Mouse (Mus musculus): Measurements from ENCODE around the gene Ccdc33. TPM values are rescaled to one million over a fixed set of nuclear protein-coding genes. Genes with fewer than 3 reads are reported as not detected.

Ccdc33 gene
- polyA plus RNA-seq, 1 experiment from 2014 or later, result not detected

GRCm38 (mm10) chr9:58086861-58087260 lies 31.8 kb downstream of the Ccdc33 start:
- Histone ChIP-seq H3K9ac (no peak overlapping the region), H3K36me3 (no peaks in the 10 kb centered on the region), H3K27ac (no peak overlapping the region), H3K27me3 (no peaks in the 10 kb centered on the region), H3K4me3 (no peak overlapping the region), H3K4me1 (peaks cover 50% of the 10 kb centered on the region), H3K4me2 (no peak overlapping the region), H3K9me3 (no peaks in the 10 kb centered on the region)
- ATAC-seq (ENCODE audit: insufficient number of reproducible peaks, low FRiP score, low TSS enrichment, low read depth), result no peak
- 41% methylated on average over 7 of the region's 7 CpGs for WGBS

GRCm38 (mm10) chr9:58086203-58086602 lies 32.4 kb downstream of the Ccdc33 start:
- ATAC-seq (ENCODE audit: insufficient number of reproducible peaks, low FRiP score, low TSS enrichment, low read depth), result no peak
- no peak overlapping the region; the same call in 1 of the 2 replicates for H3K27ac ChIP-seq
- H3K27me3 ChIP-seq, result no peaks in the 10 kb centered on the region
- WGBS, result 19% methylated on average over 9 of the region's 9 CpGs
- H3K9ac ChIP-seq, result no peak overlapping the region
- no peaks in the 10 kb centered on the region for H3K9me3 ChIP-seq
- H3K4me3 ChIP-seq, result no peak overlapping the region
- H3K36me3 ChIP-seq, result no peaks in the 10 kb centered on the region
- peaks cover 43% of the 10 kb centered on the region for H3K4me1 ChIP-seq
- H3K4me2 ChIP-seq, result no peak overlapping the region

GRCm38 (mm10) chr9:58085074-58085473 lies 33.5 kb downstream of the Ccdc33 start:
- Histone ChIP-seq H3K27me3 (no peaks in the 10 kb centered on the region), H3K9me3 (no peaks in the 10 kb centered on the region), H3K36me3 (no peaks in the 10 kb centered on the region), H3K4me3 (no peak overlapping the region), H3K9ac (no peak overlapping the region), H3K27ac (no peak overlapping the region), H3K4me2 (no peak overlapping the region), H3K4me1 (peaks cover 43% of the 10 kb centered on the region)
- ATAC-seq (ENCODE audit: insufficient number of reproducible peaks, low FRiP score, low TSS enrichment, low read depth), result no peak
- WGBS, result 23% methylated on average over 2 of the region's 2 CpGs

GRCm38 (mm10) chr9:58084586-58084985 lies 34.0 kb downstream of the Ccdc33 start:
- peaks cover 43% of the 10 kb centered on the region for H3K4me1 ChIP-seq
- ATAC-seq (ENCODE audit: insufficient number of reproducible peaks, low FRiP score, low TSS enrichment, low read depth), result no peak
- no peak overlapping the region for H3K4me2 ChIP-seq
- no peak overlapping the region for H3K9ac ChIP-seq
- H3K27me3 ChIP-seq, result no peaks in the 10 kb centered on the region
- no peak overlapping the region for H3K4me3 ChIP-seq
- H3K9me3 ChIP-seq, result no peaks in the 10 kb centered on the region
- H3K27ac ChIP-seq, result no peak overlapping the region
- no peaks in the 10 kb centered on the region for H3K36me3 ChIP-seq
- WGBS, result 13% methylated on average over 8 of the region's 8 CpGs

- Histone ChIP-seq H3K9me3 (no peaks in the 10 kb centered on the region), H3K4me1 (no peaks in the 10 kb centered on the region)
- 30% methylated on average over 3 of the region's 3 CpGs for WGBS
These were observed 44.1 kb downstream of the Ccdc33 start for GRCm38 (mm10) chr9:58074561-58074960.

GRCm38 (mm10) chr9:58067546-58067945 lies 51.1 kb downstream of the Ccdc33 start:
- H3K4me1 ChIP-seq, result peaks cover 22% of the 10 kb centered on the region
- no peak overlapping the region for H3K4me3 ChIP-seq
- H3K36me3 ChIP-seq, result no peaks in the 10 kb centered on the region
- H3K9ac ChIP-seq, result no peak overlapping the region
- no peaks in the 10 kb centered on the region for H3K9me3 ChIP-seq
- peaks cover 19% of the 10 kb centered on the region for H3K27me3 ChIP-seq
- ATAC-seq (ENCODE audit: insufficient number of reproducible peaks, low FRiP score, low TSS enrichment, low read depth), result no peak
- WGBS, result 83% methylated on average over 3 of the region's 3 CpGs
- no peak overlapping the region for H3K27ac ChIP-seq
- H3K4me2 ChIP-seq, result no peak overlapping the region

More at GRCm38 (mm10) chr9:58074561-58074960, 44.1 kb downstream of the Ccdc33 start:
- Histone ChIP-seq H3K9ac (no peak overlapping the region), H3K36me3 (no peaks in the 10 kb centered on the region), H3K4me3 (no peak overlapping the region), H3K4me2 (no peak overlapping the region), H3K27ac (no peak overlapping the region), H3K27me3 (peaks cover 8% of the 10 kb centered on the region; the same call in 1 of the 2 replicates)
- no peak for ATAC-seq (ENCODE audit: insufficient number of reproducible peaks, low FRiP score, low TSS enrichment, low read depth)

GRCm38 (mm10) chr9:58066731-58067095 lies 51.9 kb downstream of the Ccdc33 start:
- Histone ChIP-seq H3K27me3 (peaks cover 25% of the 10 kb centered on the region), H3K36me3 (no peaks in the 10 kb centered on the region), H3K9ac (no peak overlapping the region), H3K4me2 (no peak overlapping the region), H3K27ac (no peak overlapping the region), H3K4me3 (no peak overlapping the region), H3K4me1 (peaks cover 22% of the 10 kb centered on the region), H3K9me3 (no peaks in the 10 kb centered on the region)
- 51% methylated on average over 6 of the region's 6 CpGs for WGBS
- ATAC-seq (ENCODE audit: insufficient number of reproducible peaks, low FRiP score, low TSS enrichment, low read depth), result no peak

- H3K36me3 ChIP-seq, result no peaks in the 10 kb centered on the region
- 57% methylated on average over 6 of the region's 6 CpGs for WGBS
- no peaks in the 10 kb centered on the region for H3K9me3 ChIP-seq
- H3K4me3 ChIP-seq, result no peak overlapping the region
- no peak overlapping the region for H3K4me2 ChIP-seq
- H3K27ac ChIP-seq, result 0 out of 2 replicates have a peak overlapping the region, but pooled peaks have one; percentile 1
- no peak overlapping the region for H3K9ac ChIP-seq
- peaks cover 30% of the 10 kb centered on the region for H3K27me3 ChIP-seq
- peaks cover 22% of the 10 kb centered on the region for H3K4me1 ChIP-seq
- no peak for ATAC-seq (ENCODE audit: insufficient number of reproducible peaks, low FRiP score, low TSS enrichment, low read depth)
These were observed 52.5 kb downstream of the Ccdc33 start for GRCm38 (mm10) chr9:58065977-58066730.

- Histone ChIP-seq H3K36me3 (no peaks in the 10 kb centered on the region), H3K4me1 (peaks cover 28% of the 10 kb centered on the region), H3K4me2 (no peak overlapping the region), H3K4me3 (no peak overlapping the region), H3K27ac (no peak overlapping the region), H3K9ac (no peak overlapping the region), H3K27me3 (peaks cover 36% of the 10 kb centered on the region), H3K9me3 (no peaks in the 10 kb centered on the region)
- 21% methylated on average over 6 of the region's 6 CpGs for WGBS
- ATAC-seq (ENCODE audit: insufficient number of reproducible peaks, low FRiP score, low TSS enrichment, low read depth), result no peak
These were observed 53.1 kb downstream of the Ccdc33 start for GRCm38 (mm10) chr9:58065532-58065931.

GRCm38 (mm10) chr9:58063531-58063930 lies 55.1 kb downstream of the Ccdc33 start, which contains the start of gene Stra6:
Gene Stra6 (plus strand): TSS chr9:58063788.
- 12% methylated on average over 3 of the region's 3 CpGs for WGBS
- no peak within 1 kb of the TSS for H3K4me3 ChIP-seq
- no peak within 1 kb of the TSS for H3K9ac ChIP-seq
- H3K4me2 ChIP-seq, result no peak within 1 kb of the TSS
- H3K27ac ChIP-seq, result no peak within 1 kb of the TSS
- no peak for ATAC-seq (ENCODE audit: insufficient number of reproducible peaks, low FRiP score, low TSS enrichment, low read depth)
- peaks cover 36% of the 10 kb centered on the region for H3K27me3 ChIP-seq
- H3K4me1 ChIP-seq, result peaks cover 28% of the 10 kb centered on the region
- no peaks in the 10 kb centered on the region for H3K36me3 ChIP-seq
- no peaks in the 10 kb centered on the region for H3K9me3 ChIP-seq

- Histone ChIP-seq H3K27me3 (peaks cover 36% of the 10 kb centered on the region), H3K4me3 (no peak overlapping the region)
- no peak for ATAC-seq (ENCODE audit: insufficient number of reproducible peaks, low FRiP score, low TSS enrichment, low read depth)
These were observed 57.7 kb downstream of the Ccdc33 start for GRCm38 (mm10) chr9:58060677-58061667.

GRCm38 (mm10) chr9:58059920-58060319 lies 58.7 kb downstream of the Ccdc33 start:
- Histone ChIP-seq H3K4me2 (no peak overlapping the region), H3K36me3 (no peaks in the 10 kb centered on the region), H3K4me3 (no peak overlapping the region), H3K9me3 (no peaks in the 10 kb centered on the region), H3K4me1 (peaks cover 6% of the 10 kb centered on the region; the same call in 1 of the 2 replicates), H3K27me3 (peaks cover 36% of the 10 kb centered on the region), H3K9ac (no peak overlapping the region), H3K27ac (no peak overlapping the region)
- WGBS, result 37% methylated on average over 1 of the region's 1 CpGs
- no peak for ATAC-seq (ENCODE audit: insufficient number of reproducible peaks, low FRiP score, low TSS enrichment, low read depth)

More at GRCm38 (mm10) chr9:58060677-58061667, 57.7 kb downstream of the Ccdc33 start:
- 13% methylated on average over 23 of the region's 23 CpGs for WGBS
- peaks cover 11% of the 10 kb centered on the region for H3K4me1 ChIP-seq
- no peak overlapping the region for H3K27ac ChIP-seq
- H3K4me2 ChIP-seq, result no peak overlapping the region
- no peaks in the 10 kb centered on the region for H3K36me3 ChIP-seq
- H3K9me3 ChIP-seq, result no peaks in the 10 kb centered on the region
- H3K9ac ChIP-seq, result no peak overlapping the region

Measured in limb, embryonic 15.5 days (tissue).